Mouse (Mus musculus): ENCODE results near the gene Grin1.

- TF ChIP-seq CTCF (IDR thresholded peaks at IDR 0.05; ENCODE audit: low read depth) = no peak
- no peak for TF ChIP-seq EP300 (IDR thresholded peaks at IDR 0.05; ENCODE audit: low read depth)
These were observed 28.7 kb downstream of the Grin1 start for GRCm38 (mm10) chr2:25290101-25290815.
